Mouse (Mus musculus) spleen, adult 2 months (tissue): ENCODE data around the gene Msantd3.

Experiments used
- CTCF ChIP-seq: fragments of 200-500 bp; IDR thresholded peaks from 2 replicates; pipeline ENCODE4 v1.5.1; 2011; ENCODE audit warnings: mild to moderate bottlenecking, inconsistent platforms; ENCODE audit not compliant: insufficient read depth, insufficient read length, insufficient replicate concordance; ENCODE audit errors: extremely low read depth
- POLR2A ChIP-seq: fragments of 200-500 bp; IDR thresholded peaks from 2 replicates; pipeline ENCODE4 v1.6.1; 2011; ENCODE audit warnings: low read depth, low read length, inconsistent platforms

- TF ChIP-seq CTCF = no peak
- TF ChIP-seq POLR2A = no peak
Measured at GRCm38 (mm10) chr4:48552486-48553064, 12.8 kb downstream of the Msantd3 start.
